Mouse (Mus musculus) bone marrow, adult 2 months (tissue): ENCODE results near the gene Gm42906.

ENCODE experiments used
- CTCF ChIP-seq: fragments of 200-500 bp; IDR thresholded peaks from 2 replicates; pipeline ENCODE4 v1.5.1; 2011; ENCODE audit warnings: low read length, control low read depth; ENCODE audit not compliant: control insufficient read depth, insufficient read depth
- POLR2A ChIP-seq: fragments of 200-500 bp; IDR thresholded peaks from 2 replicates; pipeline ENCODE4 v1.6.1; 2011; ENCODE audit warnings: low read depth, mild to moderate bottlenecking, control low read depth, low read length, borderline replicate concordance; ENCODE audit not compliant: control insufficient read depth

GRCm38 (mm10) chr5:151348418-151348817 lies 79.5 kb downstream of the Gm42906 start:
- no peak for TF ChIP-seq CTCF
- no peak for TF ChIP-seq POLR2A
